Mouse (Mus musculus): ENCODE measurements around the gene Ddx28.

GRCm38 (mm10) chr8:106043055-106043454 lies 31.4 kb upstream of the Ddx28 start:
- no peak for TF ChIP-seq CTCF (IDR thresholded peaks at IDR 0.05; ENCODE audit: low read depth, low read length)
- TF ChIP-seq POLR2A (IDR thresholded peaks at IDR 0.05; ENCODE audit: borderline replicate concordance, low read depth, low read length) = no peak
